Mouse (Mus musculus) kidney, adult 2 months (tissue): ENCODE measurements around the gene Slc4a4.
"Not testable (repeated sequence)": the region's sequence is repeated elsewhere in the genome, so short reads cannot be mapped to it uniquely, and the experiment has no call there.

Experiments
- CTCF ChIP-seq: fragments of 200-500 bp; conservative IDR thresholded peaks from 2 replicates; pipeline ENCODE4 v1.5.1; 2011; ENCODE audit warnings: low read depth, mild to moderate bottlenecking, control low read depth, low read length, moderate library complexity, mixed read lengths; ENCODE audit not compliant: insufficient read depth, insufficient read length
- POLR2A ChIP-seq: fragments of 200-500 bp; IDR thresholded peaks from one replicate; pipeline ENCODE4 v1.6.1; 2011; ENCODE audit warnings: low read depth, low read length, control low read depth

DNA sequence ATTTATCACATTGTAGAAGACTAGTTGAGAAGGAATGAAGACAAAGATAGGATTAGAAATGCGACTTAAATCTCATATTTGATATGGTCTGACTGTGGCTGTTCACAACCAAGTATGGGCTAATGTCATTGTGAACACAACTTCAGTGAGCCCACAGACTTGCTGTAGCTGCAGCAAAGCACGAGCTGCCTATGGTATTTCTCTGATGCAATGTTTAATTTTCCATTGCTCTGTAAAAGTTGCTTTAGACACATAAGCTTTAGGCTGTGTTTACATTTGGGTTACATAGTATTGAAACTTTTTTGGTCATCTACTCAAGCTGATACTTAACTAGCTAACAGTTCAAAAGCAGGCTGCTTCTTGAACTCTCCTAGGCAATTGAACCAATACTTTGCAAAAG is 104.7 kb downstream of the Slc4a4 start:
- TF ChIP-seq POLR2A, CTCF: not testable (repeated sequence)
